Mouse (Mus musculus) cerebellum, adult 2 months (tissue): ENCODE results near the gene Cabp7. TPM values are rescaled to one million over a fixed set of nuclear protein-coding genes. Genes with fewer than 3 reads are reported as not detected.

Experiments
- DNase-seq, 2 experiments: peaks; one replicate each; pipeline ENCODE4 v3.0.0; 2021
- H3K27ac ChIP-seq: fragments of 200-500 bp; 2 replicates; pipeline ENCODE4 v1.5.1; 2012; ENCODE audit warnings: low read length, control low read depth, inconsistent platforms; ENCODE audit not compliant: insufficient read depth
- H3K27me3 ChIP-seq: fragments of 200-500 bp; 2 replicates; pipeline ENCODE4 v1.6.1; 2012; ENCODE audit warnings: inconsistent platforms, mild to moderate bottlenecking, low read length, moderate library complexity; ENCODE audit not compliant: control insufficient read depth, insufficient read depth
- H3K4me1 ChIP-seq: fragments of 200-500 bp; 2 replicates; pipeline ENCODE4 v1.6.1; 2011; ENCODE audit warnings: low read length; ENCODE audit not compliant: control insufficient read depth, insufficient read depth
- H3K4me3 ChIP-seq: fragments of 200-500 bp; replicated peaks from 2 replicates; pipeline ENCODE3; 2011; ENCODE audit warnings: mild to moderate bottlenecking, low read depth, low read length, control low read depth; ENCODE audit not compliant: insufficient read depth
- CTCF ChIP-seq: fragments of 200-500 bp; IDR thresholded peaks from 2 replicates; pipeline ENCODE4 v1.5.1; 2011; ENCODE audit warnings: low read depth, mild to moderate bottlenecking, control low read depth, low read length, moderate library complexity, borderline replicate concordance; ENCODE audit not compliant: insufficient read depth
- POLR2A ChIP-seq: fragments of 200-500 bp; IDR thresholded peaks from 2 replicates; pipeline ENCODE4 v1.6.1; 2011; ENCODE audit warnings: low read length, control low read depth, borderline replicate concordance; ENCODE audit not compliant: insufficient read depth
- WGBS: fragments of 180-500 bp; shearing (Covaris S2); methylation state at CpG from one replicate; pipeline ENCODE4 v1.1.7; 2018; 5-methylcytosine and 5-hydroxymethylcytosine counted together
- polyA plus RNA-seq: library from polyadenylated mRNA; depleted of rRNA; stranded (reverse); fragments of >200 nt; gene quantifications from 2 replicates; pipeline ENCODE4 v1.2.3, GENCODE M21; 2012

The Cabp7 gene
- polyA plus RNA-seq, 1 experiment, result 129 TPM

DNA sequence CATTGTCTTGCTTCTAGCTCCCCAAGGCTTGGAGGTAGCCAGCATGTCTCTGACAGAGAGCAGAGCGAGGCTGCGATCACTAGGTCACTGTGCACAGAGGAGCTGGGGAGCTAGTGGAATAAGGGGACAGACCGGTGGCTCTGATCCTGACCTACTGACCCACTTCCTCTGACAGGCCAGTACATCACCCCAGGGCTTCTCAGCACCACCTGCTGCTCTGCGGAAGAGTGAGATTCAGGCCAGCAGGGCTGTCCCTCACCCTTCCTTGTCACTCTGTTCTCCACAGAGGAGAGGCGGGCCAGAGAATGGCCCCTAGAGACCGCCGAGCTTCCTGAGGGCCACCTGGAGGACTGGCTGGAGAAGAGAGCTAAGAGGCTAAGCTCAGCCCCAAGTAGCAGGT is 14.8 kb downstream of the Cabp7 start:
- DNase-seq, result peak; percentile 56 to 73
- Histone ChIP-seq H3K27me3 (no peaks in the 10 kb centered on the region), H3K4me3 (no peak overlapping the region), H3K4me1 (peaks cover 21% of the 10 kb centered on the region), H3K27ac (no peak overlapping the region)
- 12% methylated on average over 7 of the region's 7 CpGs for WGBS
- no peak for TF ChIP-seq CTCF
- TF ChIP-seq POLR2A, result no peak

DNA sequence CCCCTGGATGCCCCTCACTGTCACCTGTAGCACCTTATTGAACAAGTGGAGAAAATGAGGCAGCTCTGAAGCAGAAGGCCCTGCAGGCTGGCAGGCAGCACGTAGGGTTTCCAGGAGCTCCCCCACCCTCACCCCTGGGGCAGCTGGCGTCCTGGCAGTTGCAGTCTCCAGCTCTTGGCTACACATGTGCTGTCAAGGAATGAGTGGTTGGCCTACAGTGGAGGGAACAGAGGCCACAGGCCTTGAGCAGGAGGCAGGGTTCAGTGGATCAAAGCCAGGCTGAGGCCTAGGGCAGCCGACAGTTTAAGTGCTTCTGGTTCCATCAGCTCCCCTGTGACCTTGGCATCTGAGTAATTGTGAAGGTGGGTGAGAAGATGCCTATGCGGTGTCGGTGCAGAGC is 15.7 kb downstream of the Cabp7 start:
- Histone ChIP-seq H3K4me1 (peaks cover 15% of the 10 kb centered on the region), H3K27me3 (no peaks in the 10 kb centered on the region), H3K4me3 (no peak overlapping the region), H3K27ac (no peak overlapping the region)
- no peak for DNase-seq
- TF ChIP-seq CTCF, result no peak
- no peak for TF ChIP-seq POLR2A
- WGBS, result 85% methylated on average over 5 of the region's 5 CpGs

DNA sequence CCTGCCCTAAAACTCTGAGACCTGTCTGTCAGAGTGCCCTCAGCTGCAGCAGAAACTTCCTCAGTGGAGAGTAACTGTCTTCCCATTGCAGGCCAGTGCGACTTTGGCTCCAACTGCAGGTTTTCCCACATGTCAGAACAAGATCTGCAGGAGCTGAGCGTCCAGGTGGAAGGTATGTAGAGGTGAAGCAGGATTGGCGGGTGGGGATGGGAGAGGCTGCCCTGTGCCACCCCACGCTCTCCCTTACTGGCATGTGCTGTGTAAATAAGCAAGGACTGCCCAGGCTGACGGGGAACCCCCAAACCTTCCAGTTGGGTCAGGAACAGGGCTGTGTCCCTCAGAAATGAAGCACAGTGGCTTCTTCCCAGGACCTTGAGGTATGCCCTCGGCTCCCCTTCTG is 16.5 kb downstream of the Cabp7 start:
- no peak for DNase-seq
- Histone ChIP-seq H3K4me1 (peaks cover 15% of the 10 kb centered on the region), H3K27me3 (no peaks in the 10 kb centered on the region), H3K4me3 (no peak overlapping the region), H3K27ac (no peak overlapping the region)
- 90% methylated on average over 6 of the region's 6 CpGs for WGBS
- TF ChIP-seq POLR2A (no peak), CTCF (no peak)

DNA sequence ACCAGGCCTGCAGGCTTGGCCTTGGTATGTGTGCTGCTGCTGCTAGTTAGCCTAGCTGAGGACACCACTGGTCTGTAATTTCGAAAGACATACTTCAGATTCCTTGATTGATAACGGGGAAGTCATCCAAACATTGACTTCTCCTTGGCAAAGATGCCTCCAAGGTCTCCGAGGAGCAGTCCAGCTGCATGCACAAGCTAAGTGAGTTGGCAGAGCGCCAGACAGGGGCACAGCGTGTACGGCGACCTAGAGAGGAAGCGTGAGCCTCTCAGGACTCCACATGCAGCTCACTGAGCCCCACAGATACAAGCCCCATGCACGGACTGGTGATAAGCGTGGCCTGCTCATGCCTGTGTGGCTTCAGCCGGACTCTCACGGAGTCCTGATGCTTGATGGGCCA is 17.0 kb downstream of the Cabp7 start:
- no peak for TF ChIP-seq CTCF
- no peak for TF ChIP-seq POLR2A
- Histone ChIP-seq H3K4me1 (peaks cover 15% of the 10 kb centered on the region), H3K27me3 (no peaks in the 10 kb centered on the region), H3K27ac (no peak overlapping the region), H3K4me3 (no peak overlapping the region)
- 57% methylated on average over 12 of the region's 12 CpGs for WGBS
- DNase-seq, result no peak

DNA sequence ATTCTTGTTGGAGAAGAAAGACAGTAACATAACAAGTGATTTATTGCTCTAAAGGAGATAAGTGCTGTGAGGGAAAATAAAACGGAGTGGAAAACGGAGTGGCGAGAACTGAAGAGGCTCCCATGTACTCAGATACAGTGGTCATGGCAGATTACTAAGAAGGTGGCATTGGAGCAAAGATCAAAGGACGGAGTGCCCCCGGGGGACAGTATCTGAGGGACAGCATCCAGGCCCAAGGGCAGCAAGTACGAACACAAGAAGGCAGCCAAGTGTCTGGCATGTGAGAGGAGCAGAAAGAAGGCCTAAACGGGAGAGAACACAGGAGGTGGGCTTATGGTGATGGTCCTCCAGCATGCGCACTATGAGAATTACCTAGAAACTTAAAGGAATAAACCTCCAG is 24.9 kb downstream of the Cabp7 start:
- 87% methylated on average over 8 of the region's 8 CpGs for WGBS
- H3K4me3 ChIP-seq, result no peak overlapping the region
- DNase-seq, result no peak
- H3K27ac ChIP-seq, result no peak overlapping the region
- peaks cover 26% of the 10 kb centered on the region for H3K4me1 ChIP-seq
- no peak for TF ChIP-seq CTCF
- H3K27me3 ChIP-seq, result no peaks in the 10 kb centered on the region

DNA sequence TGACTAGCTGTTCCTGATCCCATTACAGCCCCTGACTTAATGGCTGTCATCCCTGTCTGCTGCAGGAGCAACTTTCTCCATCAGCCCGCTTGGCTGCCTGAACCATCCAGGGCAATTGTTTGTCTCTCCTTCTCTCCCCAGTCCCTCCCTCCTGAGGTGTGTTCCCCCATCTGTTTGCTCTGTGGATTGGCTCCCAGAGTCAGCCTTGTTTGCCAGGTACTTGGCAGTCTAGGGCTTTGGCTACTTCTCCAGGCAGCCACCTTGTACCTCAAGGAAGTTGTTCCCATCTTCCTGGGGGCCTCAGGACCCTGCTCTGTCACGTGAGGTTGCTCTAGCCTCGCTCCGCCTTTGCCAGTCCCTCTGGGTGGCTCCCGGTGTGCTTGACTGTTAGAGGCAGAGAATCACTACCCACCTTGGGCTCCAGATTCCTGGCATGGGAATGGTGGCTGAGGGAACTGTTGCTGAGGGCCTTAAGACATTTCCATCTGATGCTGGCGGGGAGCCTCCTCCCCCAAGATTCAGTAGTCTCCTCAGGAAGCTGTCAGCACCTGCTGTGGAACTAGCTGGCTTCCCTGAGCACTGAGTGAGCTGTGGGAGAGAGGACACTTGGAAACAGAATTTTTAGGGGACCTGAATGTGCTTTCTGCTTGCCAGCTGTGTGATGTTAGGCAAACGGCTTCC is 25.5 kb downstream of the Cabp7 start:
- peaks cover 30% of the 10 kb centered on the region for H3K4me1 ChIP-seq
- peak; percentile 79 to 88 for DNase-seq
- TF ChIP-seq CTCF (no peak), POLR2A (no peak)
- no peak overlapping the region for H3K27ac ChIP-seq
- no peaks in the 10 kb centered on the region for H3K27me3 ChIP-seq
- H3K4me3 ChIP-seq, result no peak overlapping the region
- 21% methylated on average over 7 of the region's 7 CpGs for WGBS

DNA sequence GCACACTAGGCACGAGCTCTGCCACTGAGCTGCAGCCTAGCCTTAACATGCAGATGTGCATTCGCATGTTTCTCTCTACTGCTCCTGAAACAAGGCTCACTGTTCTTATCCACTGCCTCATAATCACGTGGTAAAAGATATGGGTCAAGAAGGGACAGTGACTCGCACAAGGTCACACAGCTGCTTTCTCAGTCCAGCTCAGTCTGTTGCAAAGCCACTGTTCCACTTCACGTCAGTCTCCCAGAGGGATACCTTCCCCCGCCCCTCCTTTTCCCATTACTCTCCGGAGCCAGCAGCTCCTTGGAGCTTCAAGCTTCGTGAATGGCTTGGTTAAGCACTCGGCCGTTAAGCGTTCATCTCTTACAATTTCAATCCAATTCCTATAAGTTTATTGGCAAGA is 26.2 kb downstream of the Cabp7 start:
- peaks cover 30% of the 10 kb centered on the region for H3K4me1 ChIP-seq
- DNase-seq, result peak in 1 of 2 experiments; percentile 15
- no peak overlapping the region for H3K4me3 ChIP-seq
- WGBS, result 53% methylated on average over 11 of the region's 11 CpGs
- no peaks in the 10 kb centered on the region for H3K27me3 ChIP-seq
- no peak for TF ChIP-seq POLR2A
- TF ChIP-seq CTCF, result no peak
- no peak overlapping the region for H3K27ac ChIP-seq

DNA sequence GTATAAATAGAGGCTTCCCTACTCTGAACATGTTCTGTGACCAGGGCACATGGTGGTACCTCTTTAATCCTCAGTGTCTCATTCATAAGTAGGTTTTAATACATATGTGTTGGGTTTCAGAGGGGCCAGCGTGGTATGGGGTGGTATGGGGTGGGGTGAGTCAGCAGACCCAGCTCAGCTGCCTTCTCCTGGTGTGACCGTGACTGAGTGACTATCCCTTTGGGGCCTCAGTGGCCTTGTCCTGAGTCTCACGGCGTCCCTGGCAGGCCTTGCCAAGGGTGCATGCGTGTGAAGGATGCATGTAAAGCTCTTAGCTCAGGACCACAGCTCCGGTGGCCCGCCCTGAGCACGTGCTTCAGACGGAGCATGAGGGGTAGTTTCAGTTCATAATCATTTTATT is 26.6 kb downstream of the Cabp7 start:
- no peak for DNase-seq
- no peaks in the 10 kb centered on the region for H3K27me3 ChIP-seq
- TF ChIP-seq POLR2A (no peak), CTCF (no peak)
- WGBS, result 96% methylated on average over 9 of the region's 9 CpGs
- H3K4me3 ChIP-seq, result no peak overlapping the region
- no peak overlapping the region for H3K27ac ChIP-seq
- peaks cover 30% of the 10 kb centered on the region for H3K4me1 ChIP-seq

DNA sequence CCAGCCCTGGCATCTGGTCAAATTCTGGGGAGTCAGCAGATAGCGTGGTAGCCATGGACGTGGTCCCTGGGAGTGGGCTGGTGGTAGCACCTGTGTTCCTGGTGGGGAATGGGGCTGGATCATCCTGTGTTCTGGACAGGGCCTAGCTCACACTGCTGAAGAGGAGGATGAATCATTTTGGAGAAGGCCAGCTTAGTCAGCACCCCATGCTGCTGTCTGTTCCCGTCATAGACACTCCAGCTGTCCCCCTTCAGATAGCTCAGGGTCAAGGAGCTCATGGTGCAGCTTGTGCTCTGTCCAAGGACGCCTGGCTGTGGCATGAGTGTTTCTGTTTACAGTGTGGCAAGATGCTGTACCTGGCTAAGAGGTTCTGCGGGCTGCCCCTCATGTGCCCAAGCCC is 28.0 kb downstream of the Cabp7 start:
- Histone ChIP-seq H3K27me3 (no peaks in the 10 kb centered on the region), H3K4me3 (no peak overlapping the region), H3K4me1 (peaks cover 30% of the 10 kb centered on the region), H3K27ac (no peak overlapping the region)
- WGBS, result 45% methylated on average over 5 of the region's 5 CpGs
- DNase-seq, result peak; percentile 43 to 64
- TF ChIP-seq POLR2A, result no peak
- TF ChIP-seq CTCF, result no peak
